Mouse (Mus musculus): ENCODE results near the gene Vps35l. TPM values are rescaled to one million over a fixed set of nuclear protein-coding genes. Genes with fewer than 3 reads are reported as not detected.

Vps35l gene
- polyA plus RNA-seq, 1 experiment from 2014 or later = 91.9 TPM

GRCm38 (mm10) chr7:118817741-118818140 lies 77.7 kb downstream of the Vps35l start:
- no peaks in the 10 kb centered on the region for H3K27me3 ChIP-seq (replicated peaks; ENCODE audit: control insufficient read depth, insufficient read depth, low read length)
- no peak for ATAC-seq
- H3K4me2 ChIP-seq (ENCODE audit: low read length) = no peak overlapping the region
- H3K4me3 ChIP-seq (ENCODE audit: low read length) = no peak overlapping the region
- WGBS = 90% methylated on average over 7 of the region's 7 CpGs
- H3K9ac ChIP-seq (ENCODE audit: low read depth, low read length) = no peak overlapping the region
- H3K36me3 ChIP-seq (ENCODE audit: control insufficient read depth, insufficient read depth, low read length) = peaks cover 25% of the 10 kb centered on the region
- no peak overlapping the region for H3K27ac ChIP-seq (ENCODE audit: low read depth, low read length)
- H3K4me1 ChIP-seq (ENCODE audit: control insufficient read depth, insufficient read depth, low read depth, low read length) = no peaks in the 10 kb centered on the region
- H3K9me3 ChIP-seq (ENCODE audit: control insufficient read depth, low read length) = no peaks in the 10 kb centered on the region

- 90% methylated on average over 1 of the region's 1 CpGs for WGBS
- no peak overlapping the region for H3K4me3 ChIP-seq (ENCODE audit: low read length)
- H3K4me2 ChIP-seq (ENCODE audit: low read length) = no peak overlapping the region
- H3K27ac ChIP-seq (ENCODE audit: low read depth, low read length) = no peak overlapping the region
- ATAC-seq = no peak
- no peaks in the 10 kb centered on the region for H3K4me1 ChIP-seq (ENCODE audit: control insufficient read depth, insufficient read depth, low read depth, low read length)
- peaks cover 14% of the 10 kb centered on the region for H3K36me3 ChIP-seq (ENCODE audit: control insufficient read depth, insufficient read depth, low read length)
- H3K9ac ChIP-seq (ENCODE audit: low read depth, low read length) = no peak overlapping the region
- H3K9me3 ChIP-seq (ENCODE audit: control insufficient read depth, low read length) = no peaks in the 10 kb centered on the region
- no peaks in the 10 kb centered on the region for H3K27me3 ChIP-seq (replicated peaks; ENCODE audit: control insufficient read depth, insufficient read depth, low read length)
Observed at GRCm38 (mm10) chr7:118819666-118820065, 79.6 kb downstream of the Vps35l start.

- Histone ChIP-seq H3K27ac (ENCODE audit: low read depth, low read length) (no peak overlapping the region), H3K36me3 (ENCODE audit: control insufficient read depth, insufficient read depth, low read length) (peaks cover 16% of the 10 kb centered on the region), H3K9ac (ENCODE audit: low read depth, low read length) (no peak overlapping the region), H3K4me1 (ENCODE audit: control insufficient read depth, insufficient read depth, low read depth, low read length) (no peaks in the 10 kb centered on the region), H3K4me2 (ENCODE audit: low read length) (no peak overlapping the region), H3K4me3 (ENCODE audit: low read length) (no peak overlapping the region), H3K27me3 (replicated peaks; ENCODE audit: control insufficient read depth, insufficient read depth, low read length) (no peaks in the 10 kb centered on the region), H3K9me3 (ENCODE audit: control insufficient read depth, low read length) (no peaks in the 10 kb centered on the region)
- WGBS = 73% methylated on average over 7 of the region's 7 CpGs
- no peak for ATAC-seq
Observed at GRCm38 (mm10) chr7:118821356-118821755, 81.3 kb downstream of the Vps35l start.

GRCm38 (mm10) chr7:118821887-118822556 lies 82.0 kb downstream of the Vps35l start:
- Histone ChIP-seq H3K36me3 (ENCODE audit: control insufficient read depth, insufficient read depth, low read length) (peaks cover 13% of the 10 kb centered on the region; the same call in 1 of the 2 replicates), H3K4me3 (ENCODE audit: low read length) (no peak overlapping the region), H3K4me1 (ENCODE audit: control insufficient read depth, insufficient read depth, low read depth, low read length) (no peaks in the 10 kb centered on the region), H3K9me3 (ENCODE audit: control insufficient read depth, low read length) (no peaks in the 10 kb centered on the region), H3K27ac (ENCODE audit: low read depth, low read length) (no peak overlapping the region), H3K9ac (ENCODE audit: low read depth, low read length) (no peak overlapping the region), H3K4me2 (ENCODE audit: low read length) (no peak overlapping the region), H3K27me3 (replicated peaks; ENCODE audit: control insufficient read depth, insufficient read depth, low read length) (no peaks in the 10 kb centered on the region)
- WGBS = 87% methylated on average over 12 of the region's 12 CpGs
- no peak for ATAC-seq

- H3K27ac ChIP-seq (ENCODE audit: low read depth, low read length) = no peak overlapping the region
- H3K9ac ChIP-seq (ENCODE audit: low read depth, low read length) = no peak overlapping the region
- H3K4me2 ChIP-seq (ENCODE audit: low read length) = no peak overlapping the region
- peaks cover 8% of the 10 kb centered on the region; the same call in 1 of the 2 replicates for H3K36me3 ChIP-seq (ENCODE audit: control insufficient read depth, insufficient read depth, low read length)
- H3K4me1 ChIP-seq (ENCODE audit: control insufficient read depth, insufficient read depth, low read depth, low read length) = no peaks in the 10 kb centered on the region
- 39% methylated on average over 7 of the region's 7 CpGs for WGBS
- H3K27me3 ChIP-seq (replicated peaks; ENCODE audit: control insufficient read depth, insufficient read depth, low read length) = no peaks in the 10 kb centered on the region
- no peak for ATAC-seq
- no peaks in the 10 kb centered on the region for H3K9me3 ChIP-seq (ENCODE audit: control insufficient read depth, low read length)
- no peak overlapping the region for H3K4me3 ChIP-seq (ENCODE audit: low read length)
Observed at GRCm38 (mm10) chr7:118824451-118824850, 84.4 kb downstream of the Vps35l start.

GRCm38 (mm10) chr7:118827975-118828416 lies 88.0 kb downstream of the Vps35l start:
- peak; percentile 61; the same call in 1 of the 2 replicates for ATAC-seq
- no peak overlapping the region for H3K9ac ChIP-seq (ENCODE audit: low read depth, low read length)
- no peaks in the 10 kb centered on the region for H3K4me1 ChIP-seq (ENCODE audit: control insufficient read depth, insufficient read depth, low read depth, low read length)
- 25% methylated on average over 5 of the region's 5 CpGs for WGBS
- H3K27me3 ChIP-seq (replicated peaks; ENCODE audit: control insufficient read depth, insufficient read depth, low read length) = no peaks in the 10 kb centered on the region
- H3K27ac ChIP-seq (ENCODE audit: low read depth, low read length) = no peak overlapping the region
- no peak overlapping the region for H3K4me2 ChIP-seq (ENCODE audit: low read length)
- peaks cover 17% of the 10 kb centered on the region for H3K36me3 ChIP-seq (ENCODE audit: control insufficient read depth, insufficient read depth, low read length)
- no peaks in the 10 kb centered on the region for H3K9me3 ChIP-seq (ENCODE audit: control insufficient read depth, low read length)
- no peak overlapping the region for H3K4me3 ChIP-seq (ENCODE audit: low read length)

GRCm38 (mm10) chr7:118837901-118838300 lies 97.9 kb downstream of the Vps35l start:
- H3K36me3 ChIP-seq (ENCODE audit: control insufficient read depth, insufficient read depth, low read length) = peaks cover 75% of the 10 kb centered on the region
- no peak for ATAC-seq

GRCm38 (mm10) chr7:118841030-118841745 lies 101.2 kb downstream of the Vps35l start:
- no peaks in the 10 kb centered on the region for H3K9me3 ChIP-seq (ENCODE audit: control insufficient read depth, low read length)
- peaks cover 67% of the 10 kb centered on the region for H3K36me3 ChIP-seq (ENCODE audit: control insufficient read depth, insufficient read depth, low read length)
- peak; percentile 68 for ATAC-seq
- H3K4me2 ChIP-seq (ENCODE audit: low read length) = no peak overlapping the region
- H3K9ac ChIP-seq (ENCODE audit: low read depth, low read length) = no peak overlapping the region
- no peak overlapping the region for H3K4me3 ChIP-seq (ENCODE audit: low read length)
- H3K27me3 ChIP-seq (replicated peaks; ENCODE audit: control insufficient read depth, insufficient read depth, low read length) = no peaks in the 10 kb centered on the region
- 63% methylated on average over 8 of the region's 8 CpGs for WGBS
- peaks cover 7% of the 10 kb centered on the region for H3K4me1 ChIP-seq (ENCODE audit: control insufficient read depth, insufficient read depth, low read depth, low read length)
- H3K27ac ChIP-seq (ENCODE audit: low read depth, low read length) = peak overlapping the region; percentile 56

More at GRCm38 (mm10) chr7:118837901-118838300, 97.9 kb downstream of the Vps35l start:
- 90% methylated on average over 5 of the region's 5 CpGs for WGBS
- H3K27me3 ChIP-seq (replicated peaks; ENCODE audit: control insufficient read depth, insufficient read depth, low read length) = no peaks in the 10 kb centered on the region
- H3K4me1 ChIP-seq (ENCODE audit: control insufficient read depth, insufficient read depth, low read depth, low read length) = peaks cover 7% of the 10 kb centered on the region
- H3K27ac ChIP-seq (ENCODE audit: low read depth, low read length) = no peak overlapping the region
- H3K4me2 ChIP-seq (ENCODE audit: low read length) = no peak overlapping the region
- H3K9me3 ChIP-seq (ENCODE audit: control insufficient read depth, low read length) = no peaks in the 10 kb centered on the region
- H3K4me3 ChIP-seq (ENCODE audit: low read length) = no peak overlapping the region
- no peak overlapping the region for H3K9ac ChIP-seq (ENCODE audit: low read depth, low read length)

- Histone ChIP-seq H3K4me3 (ENCODE audit: low read length) (no peak overlapping the region), H3K27me3 (replicated peaks; ENCODE audit: control insufficient read depth, insufficient read depth, low read length) (no peaks in the 10 kb centered on the region), H3K4me2 (ENCODE audit: low read length) (no peak overlapping the region), H3K36me3 (ENCODE audit: control insufficient read depth, insufficient read depth, low read length) (peaks cover 60% of the 10 kb centered on the region), H3K4me1 (ENCODE audit: control insufficient read depth, insufficient read depth, low read depth, low read length) (peaks cover 7% of the 10 kb centered on the region), H3K9ac (ENCODE audit: low read depth, low read length) (no peak overlapping the region), H3K9me3 (ENCODE audit: control insufficient read depth, low read length) (no peaks in the 10 kb centered on the region), H3K27ac (ENCODE audit: low read depth, low read length) (peak overlapping the region; percentile 56; the same call in 1 of the 2 replicates)
- 40% methylated on average over 1 of the region's 1 CpGs for WGBS
- peak; percentile 40; the same call in 1 of the 2 replicates for ATAC-seq
Observed at GRCm38 (mm10) chr7:118841796-118842195, 101.8 kb downstream of the Vps35l start.
